Mouse (Mus musculus): ENCODE measurements around the gene Mybphl. TPM values are rescaled to one million over a fixed set of nuclear protein-coding genes. Genes with fewer than 3 reads are reported as not detected.

Mybphl gene
- polyA plus RNA-seq, 1 experiment from 2014 or later, result not detected

GRCm38 (mm10) chr3:108413634-108414360 is 49.1 kb downstream of the Mybphl start:
- peaks cover 37% of the 10 kb centered on the region for H3K36me3 ChIP-seq
- WGBS, result 97% methylated on average over 35 of the region's 35 CpGs
- H3K27me3 ChIP-seq, result peaks cover 8% of the 10 kb centered on the region; the same call in 1 of the 2 replicates
- no peak for ATAC-seq
- peaks cover 8% of the 10 kb centered on the region; the same call in 1 of the 2 replicates for H3K9me3 ChIP-seq
- H3K27ac ChIP-seq, result no peak overlapping the region
- H3K9ac ChIP-seq (replicated peaks), result peak overlapping the region; percentile 98; the same call in 1 of the 2 replicates
- H3K4me1 ChIP-seq (replicated peaks), result peaks cover 66% of the 10 kb centered on the region
- peak overlapping the region; percentile 94 for H3K4me3 ChIP-seq (replicated peaks)
- H3K4me2 ChIP-seq (replicated peaks), result peak overlapping the region; percentile 94

DNA sequence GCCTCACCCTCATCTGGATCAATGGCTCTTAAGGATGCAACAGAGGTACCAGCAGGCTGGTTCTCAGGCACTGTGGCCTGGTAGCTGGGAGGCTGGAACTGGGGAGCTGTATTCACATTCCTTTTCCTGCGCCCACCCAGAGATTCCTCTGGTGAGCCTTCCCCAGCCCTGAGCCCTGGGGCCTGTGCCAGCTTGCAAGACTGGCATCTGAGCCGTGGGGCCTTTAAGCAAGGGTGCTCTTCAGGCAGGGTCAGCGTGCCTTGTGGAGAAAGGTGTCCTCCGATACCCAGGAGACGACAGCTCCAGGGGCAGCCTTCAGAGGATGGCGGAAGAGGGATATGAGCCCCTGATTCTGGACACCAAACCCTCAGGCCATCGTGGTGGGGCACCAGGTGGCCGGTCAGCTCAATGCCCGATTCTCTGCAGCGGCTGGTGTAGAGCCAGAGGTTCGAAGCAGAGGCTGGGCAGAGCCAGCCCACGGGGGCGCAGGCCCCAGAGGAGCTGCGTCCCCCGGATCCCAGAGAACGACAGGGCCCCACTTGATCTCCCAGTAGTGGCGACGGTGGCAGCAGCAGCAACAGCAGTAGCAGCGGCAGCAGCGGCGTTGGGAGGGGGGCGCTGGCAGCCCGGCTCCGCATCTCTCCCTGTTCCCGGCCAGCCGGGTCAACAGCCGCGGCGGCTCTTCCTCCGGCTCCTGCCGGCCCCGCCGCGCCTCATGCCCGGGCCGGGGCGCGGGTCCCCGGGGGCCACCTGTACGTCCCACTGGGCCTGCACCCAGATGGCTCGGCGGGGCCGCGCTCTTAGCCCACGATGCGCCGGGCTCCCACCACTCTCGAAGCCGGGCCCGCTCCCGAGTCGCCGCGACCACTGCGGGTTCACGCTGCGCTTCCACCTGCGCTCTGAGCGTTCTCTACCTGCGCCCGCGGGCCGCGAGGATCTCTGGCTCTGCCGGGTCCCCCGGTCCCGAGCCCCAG is 50.4 kb downstream of the Mybphl start, which contains the start of gene Celsr2:
Gene Celsr2, minus strand, starts transcription at position 696 of the 974 bp plus-strand sequence.
- peaks cover 28% of the 10 kb centered on the region for H3K36me3 ChIP-seq
- WGBS, result 4% methylated on average over 60 of the region's 67 CpGs
- peak within 1 kb of the TSS; percentile 94 for H3K4me3 ChIP-seq (replicated peaks)
- H3K4me1 ChIP-seq (replicated peaks), result peaks cover 52% of the 10 kb centered on the region
- peak; percentile 28 for ATAC-seq
- H3K4me2 ChIP-seq (replicated peaks), result peak within 1 kb of the TSS; percentile 94
- peaks cover 8% of the 10 kb centered on the region; the same call in 1 of the 2 replicates for H3K9me3 ChIP-seq
- peak within 1 kb of the TSS; percentile 98 for H3K9ac ChIP-seq (replicated peaks)
- peak within 1 kb of the TSS; percentile 96 for H3K27ac ChIP-seq
- H3K27me3 ChIP-seq, result peaks cover 8% of the 10 kb centered on the region; the same call in 1 of the 2 replicates

DNA sequence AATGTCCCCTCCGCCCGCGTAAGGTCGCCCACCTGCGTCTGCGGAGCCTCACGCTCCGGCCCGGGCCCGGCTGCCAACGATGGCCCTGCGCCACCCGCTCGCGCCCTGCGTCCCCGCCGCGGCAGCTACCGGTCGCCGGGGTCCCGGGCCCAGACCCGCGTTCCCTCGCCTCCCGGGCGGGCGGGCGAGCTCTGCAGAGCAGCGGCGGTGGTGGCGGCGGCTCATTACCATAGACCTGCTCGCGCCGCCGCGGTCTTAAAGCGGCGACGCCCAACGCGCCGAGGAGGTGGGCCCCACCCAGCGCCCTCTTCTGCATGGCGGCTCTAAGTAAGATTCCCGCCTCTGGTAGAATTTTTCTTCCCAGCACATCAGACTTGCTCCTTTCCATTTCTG is 51.1 kb downstream of the Mybphl start:
- WGBS, result under 1% methylated on average over 46 of the region's 48 CpGs
- Histone ChIP-seq H3K27me3 (peaks cover 8% of the 10 kb centered on the region; the same call in 1 of the 2 replicates), H3K4me3 (replicated peaks) (peak overlapping the region; percentile 94), H3K27ac (peak overlapping the region; percentile 96), H3K4me1 (replicated peaks) (peaks cover 46% of the 10 kb centered on the region), H3K9me3 (peaks cover 8% of the 10 kb centered on the region; the same call in 1 of the 2 replicates), H3K36me3 (peaks cover 28% of the 10 kb centered on the region), H3K4me2 (replicated peaks) (peak overlapping the region; percentile 94), H3K9ac (replicated peaks) (peak overlapping the region; percentile 98)
- peak; percentile 80 for ATAC-seq

GRCm38 (mm10) chr3:108423006-108423405 is 58.3 kb downstream of the Mybphl start:
- Histone ChIP-seq H3K9ac (replicated peaks) (peak overlapping the region; percentile 59), H3K9me3 (no peaks in the 10 kb centered on the region)
- 0 out of 2 replicates have a peak, but pooled peaks have one; percentile 4 for ATAC-seq

GRCm38 (mm10) chr3:108423844-108424801 is 59.4 kb downstream of the Mybphl start:
- peak overlapping the region; percentile 68 for H3K27ac ChIP-seq
- peak; percentile 77 for ATAC-seq
- peak overlapping the region; percentile 25 for H3K4me3 ChIP-seq (replicated peaks)
- peaks cover 48% of the 10 kb centered on the region for H3K4me1 ChIP-seq (replicated peaks)
- peak overlapping the region; percentile 59 for H3K9ac ChIP-seq (replicated peaks)
- H3K36me3 ChIP-seq, result peaks cover 41% of the 10 kb centered on the region
- H3K27me3 ChIP-seq, result no peaks in the 10 kb centered on the region
- H3K4me2 ChIP-seq (replicated peaks), result peak overlapping the region; percentile 56
- no peaks in the 10 kb centered on the region for H3K9me3 ChIP-seq
- WGBS, result 19% methylated on average over 11 of the region's 11 CpGs

More at GRCm38 (mm10) chr3:108423006-108423405, 58.3 kb downstream of the Mybphl start:
- H3K4me1 ChIP-seq (replicated peaks), result peaks cover 48% of the 10 kb centered on the region
- no peak overlapping the region for H3K4me3 ChIP-seq (replicated peaks)
- 34% methylated on average over 6 of the region's 6 CpGs for WGBS
- H3K4me2 ChIP-seq (replicated peaks), result peak overlapping the region; percentile 56
- peak overlapping the region; percentile 68; the same call in 1 of the 2 replicates for H3K27ac ChIP-seq
- no peaks in the 10 kb centered on the region for H3K27me3 ChIP-seq
- H3K36me3 ChIP-seq, result peaks cover 30% of the 10 kb centered on the region

DNA sequence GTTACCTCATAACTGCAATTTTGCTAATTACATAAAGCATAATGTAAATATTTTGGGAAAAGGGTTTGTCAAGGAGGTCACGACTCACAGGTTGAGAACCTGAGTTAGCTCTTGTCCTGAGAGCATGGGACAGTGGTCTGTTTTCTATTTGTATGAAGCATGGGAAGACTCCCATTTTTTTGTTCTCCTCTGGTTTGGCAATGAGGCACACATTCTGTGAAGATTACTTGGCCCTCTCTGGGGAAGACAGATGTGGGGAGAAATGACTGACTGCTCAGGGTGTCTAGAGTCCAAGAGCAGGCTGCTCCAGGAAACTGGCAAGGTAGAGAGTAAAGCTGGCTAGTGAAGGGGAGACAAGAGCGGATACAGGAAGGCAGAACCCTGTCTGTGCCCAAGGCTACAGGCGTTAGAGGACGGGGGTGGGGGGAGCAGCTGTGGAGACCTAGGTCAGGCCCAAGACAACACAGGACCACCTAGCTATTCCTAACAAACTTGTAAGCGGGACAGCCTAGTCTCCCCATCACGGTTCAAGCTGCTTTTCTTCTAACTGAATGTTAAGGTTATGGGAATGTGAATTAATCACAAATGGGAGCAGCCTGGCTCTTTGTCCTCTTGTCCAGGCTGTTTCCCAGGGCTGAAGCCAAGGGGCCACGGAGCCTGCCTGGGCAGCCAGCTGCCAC is 60.4 kb downstream of the Mybphl start:
- WGBS, result 32% methylated on average over 7 of the region's 7 CpGs
- Histone ChIP-seq H3K9me3 (no peaks in the 10 kb centered on the region), H3K9ac (replicated peaks) (no peak overlapping the region; the same call in 1 of the 2 replicates), H3K4me1 (replicated peaks) (peaks cover 49% of the 10 kb centered on the region), H3K27me3 (no peaks in the 10 kb centered on the region), H3K4me3 (replicated peaks) (no peak overlapping the region), H3K36me3 (peaks cover 51% of the 10 kb centered on the region), H3K27ac (peak overlapping the region; percentile 68), H3K4me2 (replicated peaks) (no peak overlapping the region)
- 0 out of 2 replicates have a peak, but pooled peaks have one; percentile 2 for ATAC-seq

DNA sequence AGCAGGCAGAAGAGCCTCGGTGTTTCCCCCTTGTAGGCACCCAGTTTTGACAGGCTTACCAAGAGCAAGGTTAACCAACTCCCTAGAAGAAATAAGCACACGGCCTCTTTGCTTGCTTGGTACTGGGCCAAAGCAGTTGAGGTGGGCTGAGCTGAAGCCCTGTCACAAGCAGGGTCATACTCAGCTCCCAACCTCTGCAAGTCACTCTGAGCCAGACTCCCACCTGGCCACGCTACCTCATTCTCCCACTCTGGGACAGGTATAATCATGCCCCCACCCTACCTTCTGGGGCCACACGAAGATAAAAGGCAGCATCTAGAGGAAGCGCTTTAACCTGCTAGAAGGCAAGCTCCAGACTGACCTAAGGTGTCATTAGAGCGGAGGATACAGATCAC is 60.9 kb downstream of the Mybphl start:
- peaks cover 53% of the 10 kb centered on the region for H3K36me3 ChIP-seq
- no peak overlapping the region; the same call in 1 of the 2 replicates for H3K9ac ChIP-seq (replicated peaks)
- H3K4me2 ChIP-seq (replicated peaks), result no peak overlapping the region
- ATAC-seq, result 0 out of 2 replicates have a peak, but pooled peaks have one; percentile 11
- WGBS, result 67% methylated on average over 6 of the region's 6 CpGs
- H3K9me3 ChIP-seq, result no peaks in the 10 kb centered on the region
- H3K4me3 ChIP-seq (replicated peaks), result no peak overlapping the region
- H3K27me3 ChIP-seq, result no peaks in the 10 kb centered on the region
- H3K4me1 ChIP-seq (replicated peaks), result peaks cover 50% of the 10 kb centered on the region
- H3K27ac ChIP-seq, result peak overlapping the region; percentile 68

Other genes starting within 250 kb of the Mybphl start
- 148 and 152 TPM in 2 replicates for gene Gnai3, start 218.8 kb upstream of the Mybphl start, polyA plus RNA-seq (2015; fragmentation: Nextera tagmentation; extraction: Ambion mirVana)
- 2.0 and 2.1 TPM in 2 replicates for gene Gpr61, start 210.0 kb upstream of the Mybphl start, polyA plus RNA-seq (2015; fragmentation: Nextera tagmentation; extraction: Ambion mirVana)
- 9.9 and 11.0 TPM in 2 replicates for gene Amigo1, start 178.6 kb upstream of the Mybphl start, polyA plus RNA-seq (2015; fragmentation: Nextera tagmentation; extraction: Ambion mirVana)
- 4.3 and 5.6 TPM in 2 replicates for gene Cyb561d1, start 163.7 kb upstream of the Mybphl start, polyA plus RNA-seq (2015; fragmentation: Nextera tagmentation; extraction: Ambion mirVana)
- gene Atxn7l2, start 154.0 kb upstream of the Mybphl start, polyA plus RNA-seq (2015; fragmentation: Nextera tagmentation; extraction: Ambion mirVana), result 27.8 and 28.8 TPM in 2 replicates
- gene Sypl2, start 138.3 kb upstream of the Mybphl start, polyA plus RNA-seq (2015; fragmentation: Nextera tagmentation; extraction: Ambion mirVana), result 0.92 and 0.95 TPM in 2 replicates
- 242 and 257 TPM in 2 replicates for gene Psma5, start 108.0 kb upstream of the Mybphl start, polyA plus RNA-seq (2015; fragmentation: Nextera tagmentation; extraction: Ambion mirVana)
- gene Sort1, start 80.8 kb upstream of the Mybphl start, polyA plus RNA-seq (2015; fragmentation: Nextera tagmentation; extraction: Ambion mirVana), result 14.9 and 18.3 TPM in 2 replicates
- 23.7 and 25.4 TPM in 2 replicates for gene Psrc1, start 18.9 kb downstream of the Mybphl start, polyA plus RNA-seq (2015; fragmentation: Nextera tagmentation; extraction: Ambion mirVana)
- 56.5 and 65.5 TPM in 2 replicates for gene Celsr2, start 50.6 kb downstream of the Mybphl start, polyA plus RNA-seq (2015; fragmentation: Nextera tagmentation; extraction: Ambion mirVana)
- gene Sars, start 80.3 kb downstream of the Mybphl start, polyA plus RNA-seq (2015; fragmentation: Nextera tagmentation; extraction: Ambion mirVana), result 208 and 216 TPM in 2 replicates
- 0.58 and 1.3 TPM in 2 replicates for gene 1700013F07Rik, start 169.2 kb downstream of the Mybphl start, polyA plus RNA-seq (2015; fragmentation: Nextera tagmentation; extraction: Ambion mirVana)
- 7.5 and 9.8 TPM in 2 replicates for gene 5330417C22Rik, start 171.6 kb downstream of the Mybphl start, polyA plus RNA-seq (2015; fragmentation: Nextera tagmentation; extraction: Ambion mirVana)
- 66.4 and 67.6 TPM in 2 replicates for gene Tmem167b, start 197.6 kb downstream of the Mybphl start, polyA plus RNA-seq (2015; fragmentation: Nextera tagmentation; extraction: Ambion mirVana)
- gene Taf13, start 206.8 kb downstream of the Mybphl start, polyA plus RNA-seq (2015; fragmentation: Nextera tagmentation; extraction: Ambion mirVana), result 68.8 and 82.1 TPM in 2 replicates
- gene Wdr47, start 226.4 kb downstream of the Mybphl start, polyA plus RNA-seq (2015; fragmentation: Nextera tagmentation; extraction: Ambion mirVana), result 95.9 and 98.5 TPM in 2 replicates